Mouse (Mus musculus) cortical plate, adult 2 months (tissue): ENCODE measurements around the gene Cpsf6. TPM values are rescaled to one million over a fixed set of nuclear protein-coding genes. Genes with fewer than 3 reads are reported as not detected.

ENCODE experiments used
- H3K27ac ChIP-seq: fragments of 200-500 bp; 2 replicates; pipeline ENCODE4 v1.5.1; 2012; ENCODE audit warnings: low read length, control low read depth, inconsistent platforms; ENCODE audit not compliant: insufficient read depth
- H3K4me1 ChIP-seq: fragments of 200-500 bp; 2 replicates; pipeline ENCODE4 v1.6.1; 2011; ENCODE audit warnings: low read length; ENCODE audit not compliant: control insufficient read depth, insufficient read depth
- H3K4me3 ChIP-seq: fragments of 200-500 bp; 2 replicates; pipeline ENCODE4 v1.5.1; 2011; ENCODE audit warnings: mild to moderate bottlenecking, low read length, control low read depth; ENCODE audit not compliant: insufficient read depth
- CTCF ChIP-seq: fragments of 200-500 bp; IDR thresholded peaks from 2 replicates; pipeline ENCODE4 v1.5.1; 2011; ENCODE audit warnings: mild to moderate bottlenecking, control low read depth, low read length; ENCODE audit not compliant: insufficient read depth; ENCODE audit errors: extremely low read depth
- POLR2A ChIP-seq: fragments of 200-500 bp; IDR thresholded peaks from 2 replicates; pipeline ENCODE4 v1.6.1; 2011; ENCODE audit warnings: mild to moderate bottlenecking, low read length, control low read depth; ENCODE audit not compliant: insufficient read depth; ENCODE audit errors: extremely low read depth
- polyA plus RNA-seq: library from polyadenylated mRNA; depleted of rRNA; stranded (reverse); fragments of >200 nt; gene quantifications from 2 replicates; pipeline ENCODE4 v1.2.3, GENCODE M21; 2012; rRNA removed

Gene Cpsf6
- polyA plus RNA-seq, 1 experiment: 61.3 TPM

DNA sequence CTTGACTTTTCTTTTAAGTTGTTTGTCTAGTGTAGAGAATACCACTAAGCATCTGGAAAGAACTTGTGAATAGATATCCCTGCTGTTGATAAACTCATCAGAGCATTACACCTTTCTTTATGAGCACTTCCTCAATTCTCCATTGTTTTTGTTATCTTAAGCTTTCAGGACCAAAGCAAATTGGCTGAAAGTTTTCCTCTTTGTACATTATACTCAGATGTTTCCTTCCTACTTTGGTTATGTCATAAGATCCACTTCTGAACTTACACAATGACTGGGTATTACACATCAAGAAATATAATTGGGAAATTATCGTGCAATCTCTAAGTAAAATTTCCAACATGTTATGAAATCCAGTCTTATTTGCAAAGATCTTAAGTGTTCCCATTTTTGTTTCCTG is 78.1 kb downstream of the Cpsf6 start:
- TF ChIP-seq POLR2A (no peak), CTCF (no peak)
- Histone ChIP-seq H3K4me3 (no peak overlapping the region), H3K4me1 (no peaks in the 10 kb centered on the region), H3K27ac (no peak overlapping the region)

DNA sequence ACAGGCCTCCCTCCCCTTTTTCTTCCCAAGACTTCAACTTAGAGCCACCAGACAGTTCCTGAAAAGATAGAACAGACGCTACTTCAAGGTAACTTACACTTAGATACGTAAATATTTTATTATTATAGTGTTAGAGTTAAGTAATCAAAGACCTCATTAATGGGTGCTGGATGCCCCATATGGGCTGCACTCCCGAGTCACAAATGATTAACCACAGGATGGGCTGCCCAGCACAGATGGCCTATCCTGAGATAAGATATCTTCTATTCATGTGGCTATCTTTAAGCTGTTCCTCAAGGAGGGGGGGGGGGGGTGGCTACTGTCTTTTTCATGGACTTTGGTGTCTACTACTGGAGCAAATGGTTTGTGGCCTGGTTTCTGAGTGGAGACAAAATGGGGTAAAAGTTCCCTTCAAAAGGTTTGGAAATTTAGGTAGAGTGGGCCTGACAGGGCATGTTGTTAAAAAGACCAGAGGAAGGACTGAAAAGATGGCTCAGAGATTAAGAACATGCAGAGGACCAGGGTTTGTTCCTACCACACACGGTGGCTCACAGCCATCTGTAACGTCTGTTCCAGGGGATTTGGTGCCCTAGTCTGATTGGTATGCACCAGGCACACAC is 79.8 kb downstream of the Cpsf6 start:
- H3K4me3 ChIP-seq: no peak overlapping the region
- no peak overlapping the region for H3K27ac ChIP-seq
- TF ChIP-seq CTCF (no peak), POLR2A (no peak)
- H3K4me1 ChIP-seq: no peaks in the 10 kb centered on the region

DNA sequence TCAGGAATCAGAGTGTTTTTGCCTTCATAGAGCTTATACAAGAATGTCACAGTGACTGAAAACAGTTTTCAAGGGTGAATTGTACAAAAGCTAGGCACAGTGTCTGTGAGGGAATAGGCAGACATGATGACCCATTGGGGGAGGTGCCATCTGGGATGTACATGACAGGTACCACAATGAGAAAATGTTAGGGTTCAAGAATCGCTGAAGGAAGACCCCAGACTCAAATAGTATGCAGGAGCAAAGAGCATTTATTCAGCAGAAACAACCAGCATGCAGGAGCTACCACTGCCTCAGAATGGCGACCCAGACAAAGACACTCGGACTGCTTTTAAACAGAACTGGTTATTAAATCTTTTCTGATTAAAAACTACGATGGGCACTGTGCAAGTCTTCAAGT is 80.7 kb downstream of the Cpsf6 start:
- Histone ChIP-seq H3K27ac (no peak overlapping the region), H3K4me1 (no peaks in the 10 kb centered on the region), H3K4me3 (no peak overlapping the region)
- TF ChIP-seq CTCF: no peak
- TF ChIP-seq POLR2A: no peak

DNA sequence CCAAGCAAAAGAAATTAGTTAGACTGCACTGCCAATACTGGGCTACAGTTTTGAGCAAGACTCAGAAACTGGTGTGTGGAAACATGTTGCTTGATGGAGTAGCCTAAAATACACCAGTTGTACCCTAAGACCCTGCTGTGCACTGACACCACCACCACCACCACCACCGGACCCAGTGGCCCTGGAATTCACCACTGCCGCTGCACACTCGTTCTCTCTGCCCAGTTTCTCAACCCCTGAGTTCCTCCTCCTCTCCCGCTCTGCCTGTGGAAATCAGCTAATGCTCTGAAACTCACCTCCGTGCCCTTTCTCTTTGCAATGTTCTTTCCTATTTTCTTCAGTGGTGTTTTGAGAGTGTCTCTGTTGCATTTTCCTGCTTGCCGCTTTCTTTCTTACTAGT is 81.5 kb downstream of the Cpsf6 start:
- no peak for TF ChIP-seq CTCF
- TF ChIP-seq POLR2A: no peak

More for the DNA sequence above, 81.5 kb downstream of the Cpsf6 start:
- Histone ChIP-seq H3K27ac (no peak overlapping the region), H3K4me3 (no peak overlapping the region), H3K4me1 (no peaks in the 10 kb centered on the region)

Other genes with a start within 250 kb of the Cpsf6 start
- gene Frs2, start 231.5 kb downstream of the Cpsf6 start, polyA plus RNA-seq: 34.9 and 35.9 TPM in 2 replicates
- gene Yeats4, start 155.5 kb downstream of the Cpsf6 start, polyA plus RNA-seq: 47.4 and 51.0 TPM in 2 replicates
- gene 9530003J23Rik, start 141.3 kb downstream of the Cpsf6 start, polyA plus RNA-seq: not detected in 2 replicates
- 14.5 and 15.3 TPM in 2 replicates for gene Lyz2, start 97.7 kb downstream of the Cpsf6 start, polyA plus RNA-seq
- 0.25 and 0.29 TPM in 2 replicates for gene Lyz1, start 87.1 kb downstream of the Cpsf6 start, polyA plus RNA-seq
- 6.6 and 8.0 TPM in 2 replicates for gene Cpm, start 249.5 kb upstream of the Cpsf6 start, polyA plus RNA-seq